Mouse (Mus musculus) right cerebral cortex, postnatal 4 days (tissue): ENCODE results near the gene Fndc4.

Experiments
- DNase-seq: peaks from one replicate; pipeline ENCODE4 v3.0.0-alpha.2; 2022

Gene Fndc4

DNA sequence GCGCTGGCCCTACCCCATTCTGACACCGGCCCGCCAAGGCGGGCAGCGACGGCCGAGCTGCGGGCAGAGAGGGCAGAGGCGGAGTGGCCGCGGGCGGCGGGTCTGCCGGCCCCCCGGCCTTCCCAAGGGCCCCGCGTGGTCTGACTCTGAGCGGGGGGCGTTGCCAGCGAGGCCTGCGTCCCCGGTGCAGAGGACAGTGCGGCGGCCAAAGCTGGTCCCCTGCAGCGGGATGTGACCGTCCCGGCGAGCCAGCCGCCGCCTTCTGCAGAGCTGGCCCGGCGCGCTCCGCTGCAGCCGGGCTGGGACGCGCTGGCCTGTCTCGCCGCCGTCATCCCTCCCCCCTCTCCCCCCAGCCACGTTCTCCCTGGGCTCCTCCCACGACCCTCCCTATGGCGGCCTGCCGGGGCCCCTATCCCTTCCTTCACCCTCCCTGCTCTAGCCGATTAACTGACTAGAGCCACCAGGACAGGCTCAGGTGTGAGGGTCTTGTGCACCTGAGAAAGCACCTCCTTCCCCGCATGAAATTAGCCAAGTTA, at the start of gene Fndc4:
TSS of gene Fndc4 (minus strand) at position 475 of the 536 bp plus-strand sequence.
- DNase-seq = peak; percentile 79

DNA sequence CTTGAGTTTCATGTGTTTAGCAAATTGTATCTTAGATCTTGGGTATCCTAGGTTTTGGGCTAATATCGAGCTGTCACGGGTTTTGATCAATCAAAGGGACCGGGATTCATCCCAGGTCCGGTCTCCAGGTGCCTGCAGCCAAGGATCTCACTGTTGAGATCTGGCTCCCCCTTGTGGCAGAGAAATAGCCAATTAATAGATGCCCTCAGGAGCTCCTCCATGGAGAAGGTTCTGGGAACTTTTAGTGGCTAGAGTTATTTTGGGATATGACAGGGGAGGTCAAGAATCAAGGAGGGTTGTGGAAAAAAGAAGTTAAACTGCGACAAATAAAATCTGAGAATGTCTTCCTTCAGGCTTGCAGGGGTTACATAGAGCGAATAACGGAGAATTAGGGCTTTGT, 32.4 kb upstream of the Fndc4 start:
- peak; percentile 19 for DNase-seq

DNA sequence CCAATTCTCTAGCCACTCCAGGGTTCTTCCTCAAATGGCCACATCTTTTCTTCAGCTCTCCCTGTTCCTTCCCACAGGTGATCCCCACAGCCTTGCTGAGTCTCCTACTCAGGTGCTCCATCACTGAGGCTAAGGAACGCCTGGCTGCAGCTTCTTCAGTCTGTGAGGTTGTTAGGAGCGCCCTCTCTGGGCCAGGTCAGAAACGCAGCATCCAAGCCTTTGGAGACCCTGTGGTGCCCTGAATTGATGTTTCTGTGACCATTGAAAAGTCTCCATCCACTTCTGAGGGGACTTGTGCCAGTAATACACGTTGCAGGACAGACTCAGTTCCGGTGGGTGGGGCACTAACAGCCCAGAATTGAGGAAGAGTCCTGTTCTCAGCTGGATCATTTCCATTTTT, 31.0 kb upstream of the Fndc4 start:
- no peak for DNase-seq

DNA sequence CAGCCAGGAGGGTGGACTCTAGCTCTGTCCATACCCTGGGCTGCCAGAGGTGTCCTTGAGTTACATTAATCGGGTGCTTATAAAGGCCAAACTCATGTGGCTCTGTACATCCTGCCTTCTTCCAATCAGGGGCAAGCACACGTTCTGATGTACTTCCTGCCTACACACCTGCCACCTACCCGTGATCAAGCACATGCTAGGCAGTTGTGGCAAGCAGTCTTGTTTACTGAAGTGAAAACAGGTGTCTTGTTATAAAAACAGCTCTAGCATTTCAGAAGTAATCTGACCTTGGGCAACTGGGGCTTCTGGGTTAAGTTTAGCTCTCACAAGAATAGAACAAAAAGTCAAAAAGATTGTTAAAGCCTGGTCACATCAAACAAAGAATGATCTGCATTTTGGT, 28.2 kb upstream of the Fndc4 start:
- no peak for DNase-seq

DNA sequence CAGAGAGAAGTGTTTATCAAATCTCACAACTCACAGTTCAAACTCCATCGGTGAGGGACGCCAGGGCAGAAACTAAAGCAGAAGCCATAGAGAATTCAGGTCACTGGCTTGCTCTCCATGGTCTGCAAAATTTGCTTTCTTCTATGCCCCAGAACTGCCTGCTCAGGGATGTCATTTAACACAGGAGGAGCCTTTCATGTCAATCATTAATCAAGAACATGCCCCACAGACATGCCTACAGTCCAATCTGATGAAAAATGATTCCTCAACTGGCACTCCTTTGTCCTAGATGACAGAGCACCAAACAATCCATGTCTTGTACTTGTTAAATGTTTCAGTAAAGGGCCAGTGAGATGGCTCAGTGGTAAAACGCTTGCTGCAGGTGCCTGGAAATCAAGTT, 26.9 kb upstream of the Fndc4 start:
- DNase-seq = no peak

DNA sequence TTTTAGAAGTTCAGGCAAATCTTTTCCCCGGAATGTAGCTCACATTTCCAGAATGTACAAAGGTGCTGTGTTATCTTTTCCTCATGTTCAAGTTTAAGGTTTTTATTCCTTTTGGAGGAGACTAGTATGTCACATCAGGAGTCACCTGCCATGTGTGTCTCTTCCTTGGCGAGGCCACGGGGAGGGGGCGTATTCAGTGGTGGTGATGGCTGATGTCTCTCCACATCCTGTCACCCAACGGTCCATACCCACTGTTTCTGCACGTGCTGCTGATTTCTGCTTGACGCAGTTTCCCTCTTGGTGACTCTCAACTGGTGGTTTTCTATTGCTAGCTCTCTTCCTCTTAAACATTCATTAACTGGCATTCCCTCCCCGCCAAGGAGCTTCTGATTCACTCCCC, 16.9 kb upstream of the Fndc4 start:
- DNase-seq = no peak

DNA sequence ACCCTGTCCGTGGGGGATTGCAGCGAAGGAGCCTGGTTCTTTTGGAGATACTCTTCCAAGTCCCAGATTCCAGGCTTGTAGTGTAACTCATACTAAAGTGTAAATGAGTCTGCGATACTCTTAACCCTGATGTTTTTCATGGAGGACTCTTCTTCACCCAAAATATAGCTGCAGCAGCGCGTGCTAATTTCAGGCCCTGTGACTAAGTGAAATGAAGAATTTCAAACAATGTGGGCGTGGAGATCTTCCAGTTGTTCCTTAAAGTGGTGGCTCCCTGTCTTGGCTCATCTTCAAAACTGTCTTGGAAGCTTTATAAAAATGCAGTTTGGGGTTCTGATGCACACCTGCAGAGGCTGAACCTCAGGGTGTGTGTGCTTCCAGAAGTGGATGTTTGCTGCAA, 7.2 kb upstream of the Fndc4 start:
- no peak for DNase-seq

DNA sequence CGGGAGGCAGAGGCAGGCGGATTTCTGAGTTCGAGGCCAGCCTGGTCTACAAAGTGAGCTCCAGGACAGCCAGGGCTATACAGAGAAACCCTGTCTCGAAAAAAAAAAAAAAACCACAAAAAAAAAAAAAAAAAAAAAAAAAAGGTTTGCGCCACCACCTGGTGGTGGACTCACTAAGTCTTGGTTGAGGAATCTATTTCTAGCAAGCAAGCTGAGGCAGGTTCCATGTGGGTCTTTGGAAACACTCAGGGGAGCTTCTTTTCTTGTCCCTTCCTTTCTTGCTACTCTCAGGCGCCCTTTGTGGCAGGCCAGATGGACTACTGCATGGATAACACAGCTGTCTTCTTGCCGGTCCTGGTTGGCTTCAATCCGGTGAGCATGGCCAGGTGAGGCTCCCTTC, 6.0 kb upstream of the Fndc4 start:
- DNase-seq = no peak

DNA sequence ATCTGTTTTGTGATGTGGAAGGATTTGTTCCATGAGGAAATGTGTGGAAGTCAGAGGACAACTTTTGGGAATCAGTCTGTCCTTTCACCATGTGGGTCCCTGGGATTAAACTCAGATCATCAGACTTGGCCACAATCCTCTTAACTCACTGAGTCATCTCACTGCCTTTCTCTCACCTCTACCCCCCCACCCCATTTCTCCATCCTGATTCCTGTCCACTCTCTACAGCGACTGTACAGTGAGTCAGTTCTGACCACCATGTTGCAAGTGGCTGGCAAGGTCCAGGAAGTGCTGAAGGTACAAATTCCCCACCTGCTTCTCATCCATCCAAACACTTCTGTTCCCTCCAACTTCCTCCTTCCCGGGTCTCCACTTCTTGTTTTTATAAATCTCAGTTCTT, 2.6 kb upstream of the Fndc4 start:
- no peak for DNase-seq

DNA sequence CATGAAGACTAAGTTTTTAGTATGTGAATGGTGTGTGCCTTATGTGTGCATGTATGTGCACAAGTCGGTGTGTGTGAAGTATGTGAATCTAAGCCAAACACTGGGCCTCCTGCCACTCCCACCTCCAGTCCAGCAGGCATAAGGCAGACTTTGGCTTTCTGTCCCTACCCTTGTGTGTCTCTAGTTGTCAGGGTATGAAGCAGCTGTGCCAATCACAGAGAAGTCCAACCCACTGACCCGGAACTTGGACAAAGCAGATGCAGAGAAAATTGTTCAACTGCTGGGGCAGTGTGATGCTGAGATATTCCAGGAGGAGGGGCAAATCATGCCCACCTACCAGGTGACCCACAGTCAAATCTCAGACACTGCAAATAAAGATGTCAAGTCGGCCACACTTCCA, 2.1 kb upstream of the Fndc4 start:
- no peak for DNase-seq

DNA sequence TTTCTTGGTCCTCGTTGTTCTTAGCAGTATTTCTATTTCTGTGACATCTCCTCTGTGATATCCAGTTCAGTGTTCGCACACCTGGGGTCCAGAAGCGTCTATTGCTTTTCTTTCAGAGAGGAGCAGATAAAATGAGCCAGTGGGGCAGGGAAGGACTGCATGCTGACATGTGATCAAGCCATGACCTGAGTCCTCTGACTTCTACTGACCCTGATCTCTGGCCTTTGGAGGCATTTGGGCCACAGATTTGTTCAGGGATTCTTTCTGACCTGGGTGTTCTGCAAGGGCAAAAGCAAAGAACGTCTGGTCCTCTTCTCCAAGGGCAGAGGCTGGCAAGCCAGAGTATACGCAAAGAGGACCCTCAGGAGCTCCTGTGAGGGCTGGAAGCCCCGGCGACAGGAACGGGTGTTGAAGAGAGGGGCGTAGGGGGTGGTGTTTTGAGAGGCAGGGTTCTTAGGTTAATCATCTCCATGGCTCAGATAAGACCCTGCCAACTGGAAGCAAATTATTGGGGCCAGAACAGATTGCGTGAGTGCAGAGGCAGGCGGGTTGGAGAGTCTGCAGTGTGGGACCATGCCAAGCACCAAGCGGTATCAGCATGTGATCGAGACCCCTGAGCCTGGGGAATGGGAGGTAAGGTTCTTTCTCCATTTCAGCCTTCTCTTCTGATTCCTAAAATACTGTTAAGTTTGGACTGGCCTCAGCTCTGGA, 1.3 kb upstream of the Fndc4 start, which contains the start of gene Gckr:
TSS of gene Gckr (plus strand) at position 397 of the 711 bp plus-strand sequence.
- no peak for DNase-seq

DNA sequence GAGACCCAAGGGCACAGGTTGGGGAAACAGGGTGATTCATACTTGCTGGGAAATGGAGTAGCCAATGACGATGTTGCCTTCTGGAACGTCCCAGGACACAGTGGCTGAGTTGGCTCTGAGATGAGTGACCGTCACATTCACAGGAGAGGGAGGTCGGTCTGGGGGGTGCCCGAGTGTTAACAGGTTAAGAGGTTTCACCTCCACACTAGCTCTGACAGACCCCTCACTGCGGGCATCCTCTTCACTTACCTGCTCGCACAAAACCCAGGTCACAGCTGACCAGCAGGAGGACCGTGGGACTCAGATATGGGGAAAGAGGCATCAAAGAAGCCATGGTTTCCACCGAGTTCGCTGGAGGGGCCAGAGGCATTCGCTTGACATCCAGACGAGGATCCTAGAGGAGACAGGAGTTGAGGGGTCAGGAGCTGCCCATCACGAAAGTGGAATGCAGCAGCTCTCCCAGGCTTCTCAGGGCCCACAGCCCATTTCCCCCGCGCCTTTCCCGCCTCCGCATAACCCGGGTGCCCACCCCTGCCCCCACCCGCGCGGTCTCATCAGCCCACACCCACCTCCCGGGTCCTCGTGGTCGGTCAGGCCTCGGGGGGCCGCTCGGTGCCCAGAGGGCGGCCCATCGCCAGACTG, 795 bp downstream of the Fndc4 start:
- DNase-seq = peak; percentile 55

DNA sequence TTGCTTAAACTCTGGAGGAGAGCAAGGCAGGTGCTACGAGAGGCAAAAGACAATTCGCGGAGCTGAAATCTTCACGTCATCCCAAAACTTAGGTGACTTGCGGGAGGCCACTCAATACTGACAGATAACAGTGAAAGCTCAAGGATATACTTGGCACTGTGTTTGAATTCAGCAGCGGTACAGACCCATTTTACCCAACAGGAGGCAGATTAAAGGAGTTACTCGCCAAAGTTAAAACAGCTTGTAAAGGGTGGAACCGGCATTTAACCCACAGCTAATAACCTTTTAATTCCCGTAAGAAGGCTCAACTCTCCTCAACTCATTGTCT, 4.6 kb downstream of the Fndc4 start:
- DNase-seq = no peak

DNA sequence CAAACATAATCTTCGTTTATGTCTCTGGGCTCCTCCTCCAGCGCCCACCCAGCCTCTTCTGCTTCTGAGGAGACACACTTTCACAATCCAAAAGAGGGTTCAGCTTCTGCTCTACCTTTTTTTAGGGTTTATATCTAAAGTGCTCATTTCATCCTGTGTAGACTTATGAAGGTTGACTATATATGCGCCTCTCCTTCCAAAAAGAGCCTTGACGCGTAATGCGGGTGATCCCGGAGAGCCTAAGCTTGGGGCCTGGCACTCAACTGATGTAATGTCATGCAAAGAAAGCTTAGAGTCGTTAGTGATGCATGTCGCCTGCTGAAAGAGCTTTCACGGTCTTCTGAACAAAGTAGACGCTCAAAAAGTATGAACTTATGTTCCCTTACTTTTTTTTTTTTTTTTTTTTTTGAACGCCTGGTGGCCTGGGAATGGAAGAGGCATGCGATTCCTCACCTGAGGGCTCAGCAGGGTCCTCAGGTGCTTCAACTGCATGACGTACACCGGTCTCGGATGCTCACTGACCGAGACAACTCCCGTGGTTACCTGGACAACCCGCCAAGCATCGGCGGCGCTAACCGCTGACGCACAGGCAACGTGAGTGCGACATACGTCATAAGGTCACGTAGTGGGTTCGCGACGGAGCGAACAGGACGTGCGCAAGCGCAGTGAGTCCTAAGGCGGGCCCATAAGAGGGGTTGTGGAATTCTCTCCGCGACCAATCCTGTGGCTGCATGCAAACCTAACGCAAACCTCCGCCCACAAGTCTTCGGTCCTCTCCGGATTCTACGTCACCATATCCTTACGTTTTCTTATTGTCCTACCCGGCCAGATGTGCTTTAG, 5.1 kb downstream of the Fndc4 start, which contains the start of gene Ift172:
TSS of gene Ift172 (minus strand) at position 596 of the 840 bp plus-strand sequence.
- peak; percentile 95 for DNase-seq

DNA sequence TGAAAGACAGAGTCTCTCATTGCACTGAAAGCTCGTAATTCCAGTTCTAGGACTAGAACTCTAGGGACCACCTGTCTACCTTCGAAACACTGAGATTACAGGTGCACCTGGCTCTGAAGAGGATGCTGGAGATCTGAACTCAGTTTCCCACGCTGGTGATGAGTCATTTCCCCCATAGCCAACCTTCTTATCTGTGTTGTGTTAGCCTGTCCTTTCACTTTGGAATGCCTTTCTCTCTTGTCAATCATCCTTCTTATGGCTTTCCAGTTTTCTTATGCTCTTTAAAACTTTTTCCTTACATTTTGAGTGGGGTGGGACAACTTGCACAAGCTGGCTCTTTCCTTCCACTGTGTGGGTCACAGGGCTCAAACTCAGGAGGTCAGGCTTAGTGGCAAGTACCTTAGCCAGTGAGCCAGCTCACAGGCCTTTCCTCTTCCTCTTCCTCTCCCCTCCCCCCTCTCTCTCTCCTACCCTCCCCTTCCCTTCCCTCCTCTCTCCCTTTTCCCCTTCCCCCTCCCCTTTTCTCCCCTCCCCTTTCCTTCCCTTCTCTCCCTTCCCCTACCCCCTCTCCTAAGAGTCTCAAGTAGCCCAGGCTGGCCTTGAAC, 6.2 kb downstream of the Fndc4 start:
- no peak for DNase-seq

DNA sequence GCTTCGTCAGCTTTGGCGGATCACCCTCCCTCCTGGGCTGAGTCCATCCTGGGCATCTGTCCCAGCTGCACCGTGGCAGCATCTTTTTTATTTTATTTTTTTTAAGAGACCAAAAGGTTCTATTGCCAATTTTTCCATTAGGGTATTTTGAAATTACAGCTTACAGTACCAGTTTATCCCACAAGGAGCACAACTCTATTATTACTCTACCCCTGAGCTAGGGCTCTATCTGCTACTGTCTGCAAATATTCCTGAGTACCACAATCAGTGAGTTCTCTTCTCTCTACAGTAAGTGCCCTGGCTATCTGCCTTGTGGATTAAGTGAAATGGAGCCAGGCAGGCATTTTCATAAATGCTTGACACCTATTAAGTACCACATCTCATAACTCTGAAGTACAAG, 7.2 kb downstream of the Fndc4 start:
- DNase-seq = no peak

DNA sequence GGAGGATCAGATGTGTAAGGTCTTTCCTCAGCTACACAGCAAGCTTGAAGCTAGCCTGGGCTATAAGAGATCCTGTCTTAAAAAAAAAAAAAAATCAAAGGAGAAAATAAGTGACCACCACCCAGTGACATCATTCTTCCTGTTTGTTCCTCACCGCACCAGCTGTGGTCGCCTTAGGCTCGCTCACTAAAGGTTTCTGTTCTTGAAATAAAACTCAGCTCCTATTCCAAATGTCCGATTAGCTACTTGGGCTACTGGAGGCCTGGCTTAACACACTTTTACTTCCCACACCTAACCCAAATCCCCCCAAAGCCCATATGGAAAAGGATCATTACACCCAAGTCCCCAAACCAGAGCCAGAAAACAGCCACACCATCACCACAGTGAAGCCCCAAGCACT, 7.7 kb downstream of the Fndc4 start:
- DNase-seq = no peak

DNA sequence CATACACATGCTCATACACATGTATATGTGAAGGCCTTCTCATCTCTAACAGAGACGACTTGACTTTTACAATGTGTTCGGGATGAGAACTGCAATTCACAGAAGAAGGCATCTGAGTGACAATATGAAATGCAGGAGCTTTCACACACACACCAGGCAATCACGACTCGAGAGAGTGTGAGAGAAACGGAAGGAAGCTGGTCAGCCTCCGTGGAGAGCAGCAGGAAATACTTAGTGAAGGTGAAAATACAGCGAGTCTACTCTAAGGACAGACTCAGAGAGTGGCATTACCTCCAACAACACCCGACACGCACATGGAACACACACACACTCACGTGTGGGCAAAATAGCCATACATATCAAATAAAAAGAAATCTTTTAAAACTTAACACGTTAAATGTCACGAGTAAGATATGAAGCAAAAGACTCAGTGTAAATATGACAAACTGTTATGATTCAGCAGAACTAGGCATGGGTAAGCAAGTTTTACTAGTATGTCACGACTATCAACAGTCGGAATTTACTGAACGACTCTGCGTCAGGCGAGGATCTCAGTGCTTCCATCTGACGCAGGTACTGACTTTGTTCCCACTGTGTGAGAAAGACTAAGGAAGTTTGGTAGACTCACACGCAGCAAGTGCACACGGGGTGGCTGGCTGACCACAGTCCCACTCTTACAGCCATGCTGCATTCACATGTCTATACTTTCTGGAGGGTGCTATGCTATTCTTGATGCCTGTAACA, 16.5 kb downstream of the Fndc4 start:
- DNase-seq = no peak

DNA sequence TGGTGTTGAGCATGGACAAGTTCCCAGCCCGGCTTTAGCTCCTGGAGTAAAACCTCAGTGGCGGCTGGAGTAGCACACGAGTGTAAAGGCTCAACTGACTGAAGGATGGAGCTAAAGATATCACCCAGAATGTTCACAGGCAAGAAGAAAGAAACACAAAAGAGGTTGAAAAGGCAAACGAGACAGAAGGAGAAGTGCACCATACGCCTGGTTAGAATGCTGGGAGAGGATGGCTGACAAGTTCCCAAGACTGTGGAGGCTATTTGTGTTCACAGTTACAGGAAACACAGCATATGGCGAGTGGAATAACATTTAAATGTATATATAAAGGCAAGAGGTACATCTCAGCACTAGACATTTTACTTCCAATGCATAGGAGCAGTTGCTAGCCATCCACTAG, 22.9 kb downstream of the Fndc4 start:
- DNase-seq = no peak

DNA sequence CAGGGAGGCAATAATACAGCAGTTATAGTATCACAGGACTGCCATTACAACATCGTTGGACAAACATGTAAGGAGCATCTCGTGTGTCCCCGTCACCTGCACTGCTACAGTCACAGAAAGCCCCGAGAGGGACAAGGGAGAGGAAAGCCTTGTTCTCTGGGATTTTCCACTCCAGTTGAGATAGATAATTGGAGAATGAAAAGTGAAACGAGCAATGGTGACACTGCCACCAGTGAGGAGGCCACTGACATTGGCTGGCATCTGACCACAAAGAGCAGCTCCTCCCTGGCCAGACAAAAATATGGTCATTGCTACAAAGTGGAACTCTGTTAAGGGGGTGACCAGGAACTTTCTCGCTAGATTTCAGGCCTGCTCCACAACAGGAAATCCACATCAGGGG, 28.2 kb downstream of the Fndc4 start:
- no peak for DNase-seq

DNA sequence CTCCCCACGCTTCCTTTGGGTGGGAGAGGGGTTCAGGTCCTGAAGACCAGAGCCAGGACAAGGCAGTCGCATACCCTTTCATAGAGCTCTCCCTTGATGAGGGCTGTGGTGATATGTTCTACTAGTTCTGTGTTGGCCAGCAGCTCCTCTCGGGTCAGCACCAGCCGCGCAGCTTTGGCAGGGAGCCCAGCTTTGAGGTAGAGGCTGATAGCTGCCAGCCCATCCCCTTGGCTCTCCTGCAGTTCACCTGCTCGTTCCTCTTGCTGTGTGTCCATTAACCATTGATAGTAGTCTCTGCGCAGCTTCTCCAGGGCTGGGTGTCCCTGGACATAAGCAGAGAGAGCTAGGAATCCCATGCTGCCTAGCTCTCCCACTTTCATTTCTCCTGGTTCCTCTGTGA, 29.8 kb downstream of the Fndc4 start:
- no peak for DNase-seq

DNA sequence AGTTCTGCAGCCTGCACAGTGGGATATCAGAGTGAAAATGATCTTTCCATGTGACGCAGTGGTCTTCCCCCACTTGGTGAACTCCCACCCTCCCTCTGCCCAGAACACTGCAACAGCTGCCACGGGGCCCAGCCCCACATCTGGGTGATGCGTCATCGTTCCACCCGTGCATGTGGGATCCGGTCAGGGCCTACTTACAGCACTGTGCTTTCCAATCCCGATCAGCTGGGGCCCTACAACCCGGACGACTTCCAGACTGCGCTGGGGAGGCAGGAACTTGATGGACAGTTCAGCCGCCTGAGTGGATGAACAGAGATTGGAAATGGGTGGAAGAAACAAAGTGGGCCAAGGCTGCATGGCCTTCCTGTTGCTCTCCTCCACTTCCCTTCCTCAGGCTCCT, 38.3 kb downstream of the Fndc4 start:
- no peak for DNase-seq

DNA sequence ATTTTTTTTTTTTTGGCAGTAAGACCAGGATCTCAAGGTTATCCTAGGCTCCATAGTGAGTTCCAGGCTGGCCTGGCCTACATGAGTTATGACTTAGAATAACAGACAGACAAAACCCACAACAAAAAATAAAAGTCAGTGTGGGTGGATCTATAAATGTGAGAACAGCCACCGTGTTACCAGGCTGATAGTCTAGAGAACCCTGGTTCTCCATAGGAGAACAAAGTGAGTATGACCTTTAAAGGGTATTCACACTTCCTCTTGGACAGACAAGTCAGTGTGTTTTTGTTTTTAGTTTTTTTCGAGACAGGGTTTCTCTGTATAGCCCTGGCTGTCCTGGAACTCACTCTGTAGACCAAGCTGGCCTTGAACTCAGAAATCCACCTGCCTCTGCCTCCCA, 39.9 kb downstream of the Fndc4 start:
- DNase-seq = no peak
